Mouse (Mus musculus): Measurements from ENCODE around the gene Il9r. TPM values are rescaled to one million over a fixed set of nuclear protein-coding genes. Genes with fewer than 3 reads are reported as not detected.

Gene Il9r
- total RNA-seq (2015) (not detected in 2 replicates), total RNA-seq (2017) (not detected in 2 replicates)

DNA sequence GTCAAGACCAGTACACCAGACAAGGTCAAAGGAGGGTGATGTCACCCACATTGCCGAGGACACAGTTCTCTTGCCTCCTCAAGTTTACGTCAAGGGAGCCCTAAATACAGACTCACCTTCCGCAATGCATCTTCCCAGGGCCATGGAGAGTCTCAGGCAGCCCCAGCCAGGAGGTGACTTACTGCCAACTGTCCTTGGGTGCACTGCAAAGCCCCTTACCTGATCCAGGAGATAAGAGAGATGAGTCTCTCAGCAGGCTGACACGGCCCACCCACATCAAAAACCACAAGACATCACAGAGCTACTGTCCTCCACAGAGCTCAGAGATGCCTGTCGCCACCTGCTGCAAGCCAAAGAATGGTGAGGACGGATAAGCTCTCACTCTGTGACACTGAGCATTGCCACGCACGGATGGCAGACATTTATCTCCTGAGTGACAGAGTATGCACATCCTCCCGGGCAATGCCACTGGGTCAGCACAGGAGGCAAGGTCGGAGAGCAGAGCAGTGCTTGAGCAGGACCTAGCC lies at the start of gene Il9r:
Il9r (minus strand) TSS at position 205 of the 527 bp plus-strand sequence.
- no peak for ATAC-seq (ENCODE audit: poor library complexity, severe bottlenecking)

DNA sequence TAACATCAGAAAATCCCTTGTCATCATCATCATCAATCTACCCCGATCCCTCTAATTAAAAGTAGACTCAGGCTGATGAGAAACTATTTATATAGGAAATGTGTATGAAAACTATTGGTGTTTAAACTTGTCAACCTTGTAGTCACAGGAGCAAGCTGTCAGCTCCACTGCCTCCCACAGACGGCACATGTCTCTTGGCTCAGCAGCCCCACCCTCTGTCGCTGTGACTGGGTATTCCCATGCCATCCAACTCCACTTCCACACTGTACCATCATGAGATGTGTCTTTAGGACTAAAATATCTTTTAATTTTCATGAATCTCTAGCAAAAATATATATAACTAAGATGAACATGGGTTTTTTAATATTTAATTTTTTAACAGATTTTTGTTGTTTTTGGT lies 48.3 kb upstream of the Il9r start:
- ATAC-seq (ENCODE audit: poor library complexity, severe bottlenecking): no peak

DNA sequence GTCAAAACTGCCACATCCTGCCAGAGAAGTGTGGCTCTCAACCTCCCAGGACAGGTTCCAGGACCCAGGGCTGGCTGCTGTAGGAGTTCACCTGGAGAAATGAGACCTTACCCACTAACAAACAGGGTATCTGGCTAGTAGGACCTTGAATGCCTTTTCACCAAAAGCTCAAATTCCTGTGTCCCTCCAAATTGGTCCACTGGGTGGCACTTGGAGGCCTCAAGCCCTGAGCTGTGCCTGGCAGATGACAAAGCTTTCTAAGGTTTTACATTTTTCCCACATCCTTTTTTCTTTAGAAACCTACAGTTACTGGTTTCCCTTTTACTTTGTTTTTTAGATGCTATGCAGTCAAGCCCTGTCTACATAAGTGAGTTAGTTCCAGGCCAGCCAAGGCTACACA lies 47.0 kb upstream of the Il9r start:
- ATAC-seq (ENCODE audit: poor library complexity, severe bottlenecking): peak; percentile 53

DNA sequence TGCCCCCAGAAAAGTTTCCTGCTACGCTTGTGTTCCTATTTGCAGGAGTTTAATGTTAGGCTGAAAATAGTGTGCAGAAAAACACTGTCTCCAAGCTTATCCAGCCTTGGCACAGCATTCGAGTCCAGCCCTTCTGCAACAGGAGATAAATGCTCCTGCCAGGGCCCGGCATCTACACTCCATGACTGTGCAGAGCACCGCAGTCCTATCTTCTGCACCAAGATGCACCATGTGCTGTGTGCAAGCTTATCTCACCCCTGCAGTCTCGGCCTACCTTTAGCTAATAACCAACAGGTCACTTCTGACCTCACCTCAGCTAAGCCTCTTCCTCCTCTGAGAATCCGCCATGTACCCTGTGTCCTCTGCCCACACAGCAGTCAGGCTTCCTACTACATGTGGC lies 45.5 kb upstream of the Il9r start:
- peak; percentile 45 for ATAC-seq (ENCODE audit: poor library complexity, severe bottlenecking)

DNA sequence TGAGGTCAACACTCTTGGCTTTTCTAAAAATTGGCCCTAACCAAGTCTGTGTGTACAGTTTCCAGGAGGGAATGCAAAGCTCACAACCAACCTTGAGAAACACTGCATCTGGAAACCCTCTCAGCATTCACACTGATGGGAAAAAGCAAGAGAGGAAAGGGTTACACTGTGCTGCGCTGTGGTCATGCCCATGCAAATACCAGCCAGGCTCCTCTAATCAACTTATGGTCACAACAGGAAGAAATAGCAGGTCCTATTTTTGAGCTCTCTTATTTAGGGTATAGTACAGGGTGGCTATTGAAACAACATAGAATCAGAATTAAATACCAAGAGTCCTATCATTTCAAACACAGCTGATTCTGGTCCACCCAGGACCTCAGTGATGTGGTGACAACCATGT lies 44.5 kb upstream of the Il9r start:
- ATAC-seq (ENCODE audit: poor library complexity, severe bottlenecking): no peak

DNA sequence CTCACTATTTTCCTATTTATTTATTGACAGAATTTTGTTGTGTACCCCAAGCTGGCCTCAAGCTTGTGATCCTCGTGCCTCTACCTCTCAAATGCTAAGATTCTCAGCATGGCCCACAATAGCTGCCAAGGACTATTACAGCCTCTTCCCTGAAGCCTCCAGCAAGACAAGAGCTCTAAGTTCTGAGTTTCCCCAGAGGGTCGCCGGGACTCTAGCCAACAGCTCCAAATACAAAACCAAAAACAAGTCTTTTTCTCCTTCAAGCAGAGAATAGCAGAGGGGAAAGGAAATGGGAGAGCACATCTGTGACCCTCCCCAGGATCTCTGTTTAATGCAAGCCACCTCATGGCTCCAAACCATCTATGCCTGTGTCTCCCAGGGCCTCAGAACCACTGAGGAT lies 44.0 kb upstream of the Il9r start:
- no peak for ATAC-seq (ENCODE audit: poor library complexity, severe bottlenecking)

DNA sequence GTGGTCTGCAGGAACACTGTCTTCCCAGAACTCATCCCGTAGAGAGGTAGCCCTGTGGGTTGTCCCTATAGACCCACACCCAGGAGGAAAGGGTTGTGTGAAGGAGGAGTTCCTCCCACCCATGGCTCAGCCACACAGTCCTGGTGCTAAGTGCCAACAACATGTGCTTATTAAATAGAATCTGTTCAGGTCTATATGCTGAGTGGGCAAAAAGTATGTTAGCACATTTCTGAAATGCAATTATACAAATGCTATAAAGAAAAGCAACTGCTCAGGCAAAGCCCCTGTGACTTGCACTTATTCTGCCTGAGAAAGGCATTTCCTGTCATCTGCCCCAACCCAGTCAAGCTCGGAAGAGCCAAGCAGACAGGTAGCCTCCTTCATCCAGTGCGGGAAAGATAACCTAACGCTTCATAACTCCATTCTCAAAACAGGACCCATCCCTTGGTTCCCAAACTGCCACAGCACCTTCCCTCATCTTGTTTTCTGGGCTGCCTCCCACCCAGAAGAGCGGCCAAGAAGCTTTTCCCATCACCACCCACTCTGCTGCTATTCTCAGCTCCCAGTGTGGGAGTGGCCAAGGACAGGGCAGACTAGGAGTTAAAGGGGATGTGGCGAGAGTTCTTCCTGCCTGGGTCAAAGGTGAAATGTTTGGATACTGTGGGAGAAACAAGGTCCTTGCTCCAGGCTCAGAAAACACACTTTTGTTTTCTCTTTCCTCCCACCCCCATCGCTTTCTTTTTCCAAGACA lies 43.3 kb upstream of the Il9r start:
- ATAC-seq (ENCODE audit: poor library complexity, severe bottlenecking): no peak

DNA sequence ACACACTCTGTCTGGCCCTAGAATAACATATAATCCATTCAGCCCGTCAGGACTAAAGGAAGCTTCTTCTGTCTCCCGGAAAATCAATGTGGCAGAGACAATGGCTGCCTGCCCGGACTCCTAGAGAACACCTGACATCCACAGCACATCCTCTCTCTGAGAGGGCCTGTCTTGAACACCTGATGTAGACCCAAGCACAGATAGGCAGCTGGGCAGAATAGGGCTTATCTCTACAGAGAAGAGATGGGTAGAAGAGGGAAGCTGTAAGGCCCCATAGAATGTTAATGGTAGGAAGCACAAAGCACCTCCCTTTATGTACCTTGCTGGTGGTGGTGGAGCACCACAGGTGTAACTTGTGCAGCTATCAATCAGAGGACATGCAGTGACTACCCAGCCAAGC lies 42.1 kb upstream of the Il9r start:
- ATAC-seq (ENCODE audit: poor library complexity, severe bottlenecking): no peak

DNA sequence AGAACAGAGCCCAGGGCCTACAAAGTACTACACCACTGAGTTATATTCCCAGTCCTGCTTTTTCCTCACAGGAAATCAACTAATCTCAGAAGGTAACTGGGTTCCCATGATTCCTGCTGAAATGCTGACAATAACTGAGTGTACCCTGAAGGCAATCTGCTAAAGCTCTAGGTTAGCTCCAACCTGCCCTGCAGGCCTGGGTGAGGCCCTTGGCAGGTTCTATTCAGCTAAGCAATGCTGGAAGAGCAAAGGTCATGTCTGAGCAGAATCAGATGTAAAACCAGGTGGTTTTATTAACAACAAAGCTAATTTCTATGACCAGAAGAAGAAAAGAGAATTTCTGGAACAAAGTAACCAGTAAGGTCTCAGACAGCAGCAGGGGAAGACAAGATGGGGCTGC lies 41.3 kb upstream of the Il9r start:
- ATAC-seq (ENCODE audit: poor library complexity, severe bottlenecking): no peak

DNA sequence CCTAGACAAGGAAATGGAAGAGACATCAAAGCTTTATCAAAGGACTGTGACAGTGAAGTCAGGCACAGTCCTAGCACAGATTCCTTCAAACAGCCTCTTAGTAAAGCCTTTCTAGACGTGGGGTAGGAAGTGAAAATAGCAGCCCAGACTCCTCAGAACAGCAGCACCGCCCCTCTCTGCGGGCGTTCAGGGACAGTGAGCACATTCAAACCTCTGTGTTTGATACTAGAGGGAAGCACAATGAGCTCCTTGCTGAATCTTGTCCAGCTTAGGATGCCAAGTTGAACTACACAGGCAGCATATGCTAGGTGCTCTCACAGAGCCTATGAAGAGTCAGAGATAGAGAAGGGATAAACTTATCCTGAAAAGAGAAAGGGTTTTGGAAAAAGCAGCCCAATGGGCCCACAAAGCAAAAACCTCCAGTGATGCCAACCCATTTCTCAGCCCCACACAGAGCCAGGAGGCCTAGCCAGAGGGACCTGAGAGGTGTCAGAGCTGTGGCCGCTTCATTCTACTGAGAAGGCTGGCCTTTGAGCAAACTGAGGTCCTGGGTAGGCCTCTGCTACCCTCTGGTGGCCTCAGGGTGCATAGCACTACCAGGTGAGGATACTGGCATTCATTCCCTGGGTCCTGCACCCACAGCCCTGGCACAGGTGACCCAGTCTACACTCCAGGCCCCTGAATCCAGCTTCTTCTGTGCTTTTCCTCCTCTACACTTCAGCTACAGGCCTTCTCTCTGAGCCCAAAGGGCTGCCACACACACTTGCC lies 38.2 kb upstream of the Il9r start:
- peak; percentile 92 for ATAC-seq (ENCODE audit: poor library complexity, severe bottlenecking)

DNA sequence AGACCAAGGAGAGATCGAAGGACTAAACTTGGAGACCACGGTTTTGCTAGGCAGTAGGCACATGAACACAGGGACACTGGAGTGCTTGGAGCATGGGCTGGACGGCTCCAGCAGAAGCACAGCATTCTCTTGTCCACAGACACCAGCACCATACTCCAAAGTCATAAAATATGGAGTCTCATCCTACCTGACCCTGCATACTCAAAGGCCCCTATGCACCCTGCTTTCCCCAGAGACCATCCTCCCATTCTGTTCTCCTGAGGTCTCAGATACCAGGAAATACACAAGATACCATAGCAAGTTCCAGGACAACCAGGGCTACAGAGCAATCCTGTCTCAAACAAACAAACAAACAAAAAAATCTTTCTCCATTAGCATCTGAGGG lies 37.3 kb upstream of the Il9r start:
- no peak for ATAC-seq (ENCODE audit: poor library complexity, severe bottlenecking)

DNA sequence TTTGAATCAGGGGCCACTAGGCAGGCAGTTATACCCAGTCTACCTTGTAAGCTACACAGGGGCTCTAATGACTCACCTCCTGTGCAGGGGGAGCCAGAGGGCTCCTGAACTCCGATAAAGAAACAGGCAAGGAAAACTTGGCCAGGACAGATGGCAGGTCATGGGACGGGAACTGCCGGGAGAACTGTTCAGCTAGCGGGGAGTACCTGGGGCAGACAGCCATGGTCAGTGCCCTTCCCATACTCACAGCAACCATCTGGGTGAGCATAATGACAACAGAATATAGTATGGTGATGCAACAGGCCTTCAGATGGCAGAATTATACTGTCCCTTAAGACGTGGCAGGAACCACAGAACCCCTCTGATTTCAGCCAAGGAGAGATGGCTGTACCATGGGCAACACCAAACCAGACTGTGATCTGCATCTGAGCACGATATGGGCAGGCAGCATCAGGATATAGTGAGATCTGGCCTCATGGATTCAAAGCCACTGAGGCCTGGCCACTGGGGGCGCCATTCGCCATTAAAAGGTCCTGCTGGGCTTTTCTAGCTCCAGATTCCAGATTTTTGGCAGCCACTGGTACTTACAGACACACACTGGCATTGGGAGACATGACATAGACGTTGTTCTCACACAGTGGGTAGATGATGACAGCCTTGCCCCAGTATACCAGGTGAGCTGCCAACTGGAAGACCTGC lies 36.8 kb upstream of the Il9r start:
- no peak for ATAC-seq (ENCODE audit: poor library complexity, severe bottlenecking)

DNA sequence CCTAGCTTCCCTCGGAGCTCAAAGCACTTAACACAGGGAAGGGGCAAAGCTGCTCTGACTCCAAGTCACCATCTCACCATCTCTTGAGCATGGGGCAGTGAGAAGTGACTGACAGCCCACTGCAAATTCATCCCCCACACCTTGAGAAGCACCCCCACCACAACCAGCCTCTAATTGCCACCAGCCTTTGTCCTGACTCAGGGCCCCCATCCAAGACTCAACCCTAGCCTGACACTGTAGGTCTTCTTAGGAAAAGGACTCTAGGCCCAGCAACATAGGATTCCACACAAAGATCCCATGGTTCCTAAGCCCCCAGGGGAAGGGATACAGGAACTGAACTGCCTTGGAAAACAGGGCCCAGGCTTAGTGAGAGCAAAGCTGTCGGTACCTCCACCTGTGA lies 36.1 kb upstream of the Il9r start:
- ATAC-seq (ENCODE audit: poor library complexity, severe bottlenecking): no peak

DNA sequence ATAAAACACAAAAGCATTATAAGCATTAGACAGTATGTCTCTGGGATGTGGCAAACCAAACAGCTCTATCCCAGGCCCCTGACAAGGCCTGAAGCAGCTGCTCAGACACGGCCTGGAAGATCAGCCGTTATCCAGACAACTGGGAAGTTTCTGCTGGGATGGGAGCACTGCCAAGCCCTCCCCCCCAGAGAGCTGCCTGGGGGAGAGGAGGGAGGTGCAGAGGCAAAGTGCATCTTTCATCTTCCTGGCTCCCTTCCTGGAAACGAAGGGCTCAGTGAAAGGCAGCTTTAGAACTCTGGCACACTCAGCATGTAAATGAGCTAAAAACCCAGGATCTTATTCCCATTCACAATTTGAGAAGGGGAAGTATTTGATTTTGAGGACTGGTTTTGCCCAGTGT lies 35.6 kb upstream of the Il9r start:
- no peak for ATAC-seq (ENCODE audit: poor library complexity, severe bottlenecking)

DNA sequence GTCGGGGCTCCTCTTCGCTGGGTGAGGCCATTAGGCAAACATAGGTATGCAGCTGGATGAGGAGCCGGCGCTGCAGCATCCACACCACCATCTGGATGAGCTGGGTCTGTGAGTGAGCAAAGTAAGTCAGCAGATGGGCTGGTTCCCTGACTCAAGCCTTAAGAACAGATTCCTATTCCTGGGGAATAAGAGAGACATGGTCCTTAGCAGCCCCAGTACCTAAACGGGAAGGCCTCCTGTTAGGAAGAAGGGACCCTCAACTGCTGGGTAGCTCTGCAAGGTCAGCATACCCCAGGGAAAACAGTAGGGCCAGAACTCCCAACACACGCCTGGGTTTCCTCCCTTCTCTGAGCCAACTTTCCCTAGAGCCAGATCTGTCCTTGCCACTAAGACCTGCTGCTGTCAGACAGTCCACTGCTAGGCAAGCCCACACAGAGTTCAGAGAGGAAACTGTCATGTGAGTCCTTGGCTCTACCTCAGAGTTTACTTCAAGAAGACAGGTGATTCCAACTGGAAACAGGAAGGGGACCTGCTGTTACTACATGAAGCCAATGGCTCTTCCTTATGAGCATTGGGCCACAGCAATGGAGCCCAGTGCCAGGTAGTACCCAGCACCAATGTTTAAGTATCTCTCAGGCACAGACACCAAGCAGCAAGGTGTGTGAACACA lies 34.9 kb upstream of the Il9r start:
- no peak for ATAC-seq (ENCODE audit: poor library complexity, severe bottlenecking)

DNA sequence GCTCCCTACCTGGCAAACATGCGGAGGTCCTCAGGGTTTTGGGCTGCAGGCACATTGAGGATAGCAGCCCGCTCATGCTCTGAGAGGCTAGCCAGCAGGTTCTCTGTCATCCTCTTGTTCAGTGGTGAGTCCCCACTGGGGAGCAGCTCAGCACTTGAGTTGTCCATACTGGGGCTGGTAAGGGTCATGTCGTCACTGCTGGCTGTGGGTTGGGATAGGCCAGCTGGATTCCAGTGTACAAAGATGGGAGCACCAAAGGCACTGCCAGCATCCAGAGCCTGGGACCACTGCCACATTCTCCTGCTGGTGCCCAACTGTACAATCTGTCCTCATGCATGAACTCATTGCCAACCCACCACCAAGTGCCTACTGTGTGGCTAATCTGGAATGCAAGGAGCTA lies 33.8 kb upstream of the Il9r start:
- no peak for ATAC-seq (ENCODE audit: poor library complexity, severe bottlenecking)

DNA sequence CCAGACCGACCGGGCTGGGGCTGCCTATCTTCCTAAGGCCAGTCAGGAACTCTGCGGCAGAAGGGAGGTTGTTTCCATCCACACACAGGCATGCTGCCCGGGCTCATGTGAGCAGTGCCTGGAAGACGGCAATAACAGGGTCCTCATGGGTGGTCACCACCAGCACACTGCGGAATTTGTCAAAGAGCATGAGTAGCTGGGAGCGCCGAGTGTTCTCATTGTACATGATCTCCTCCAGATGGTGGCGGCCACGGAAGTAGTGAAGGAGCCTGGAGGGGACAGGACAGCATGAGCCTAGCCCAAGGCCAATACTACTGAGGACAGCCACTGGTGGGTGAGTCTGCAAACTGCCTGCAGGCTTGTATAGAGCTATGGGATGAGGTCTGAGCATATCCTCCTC lies 32.8 kb upstream of the Il9r start:
- ATAC-seq (ENCODE audit: poor library complexity, severe bottlenecking): no peak

DNA sequence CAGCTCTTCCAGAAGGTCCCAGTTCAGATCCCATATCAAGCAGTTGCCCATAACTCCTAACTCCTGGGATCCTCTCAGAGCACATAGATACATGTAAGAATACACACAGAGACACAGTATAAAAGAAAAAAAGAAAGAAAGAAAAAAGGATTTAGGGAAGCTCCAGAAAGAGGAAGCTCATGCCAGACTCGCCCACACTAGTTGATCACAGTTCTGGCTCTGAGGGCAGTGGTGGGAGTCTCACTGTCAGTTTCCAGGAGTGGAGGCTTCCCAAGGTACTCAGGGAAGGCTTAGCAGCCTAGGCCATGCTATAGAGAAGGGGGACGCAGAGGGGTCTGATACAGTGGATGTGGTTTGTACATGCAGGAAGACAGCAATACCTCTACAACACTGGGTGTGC lies 31.0 kb upstream of the Il9r start:
- ATAC-seq (ENCODE audit: poor library complexity, severe bottlenecking): no peak

DNA sequence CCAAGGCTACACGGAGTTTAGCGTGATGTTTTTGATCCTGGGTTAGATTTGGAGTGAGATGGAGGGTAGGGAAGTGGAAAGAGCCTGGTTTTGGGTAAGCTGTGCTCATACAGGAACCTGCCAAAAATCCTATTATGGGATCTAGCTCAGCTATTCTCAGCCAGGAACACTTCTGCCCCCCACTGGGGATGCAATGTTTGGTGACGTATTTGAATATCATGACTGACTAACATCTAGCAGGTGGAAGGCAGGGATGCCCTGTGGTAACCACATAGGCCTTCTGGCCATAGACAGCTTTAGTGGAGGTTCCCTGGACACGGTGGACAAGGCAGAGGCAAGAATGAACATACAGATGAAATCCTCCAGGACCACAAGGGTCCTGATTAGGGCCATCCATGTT lies 30.1 kb upstream of the Il9r start:
- no peak for ATAC-seq (ENCODE audit: poor library complexity, severe bottlenecking)

DNA sequence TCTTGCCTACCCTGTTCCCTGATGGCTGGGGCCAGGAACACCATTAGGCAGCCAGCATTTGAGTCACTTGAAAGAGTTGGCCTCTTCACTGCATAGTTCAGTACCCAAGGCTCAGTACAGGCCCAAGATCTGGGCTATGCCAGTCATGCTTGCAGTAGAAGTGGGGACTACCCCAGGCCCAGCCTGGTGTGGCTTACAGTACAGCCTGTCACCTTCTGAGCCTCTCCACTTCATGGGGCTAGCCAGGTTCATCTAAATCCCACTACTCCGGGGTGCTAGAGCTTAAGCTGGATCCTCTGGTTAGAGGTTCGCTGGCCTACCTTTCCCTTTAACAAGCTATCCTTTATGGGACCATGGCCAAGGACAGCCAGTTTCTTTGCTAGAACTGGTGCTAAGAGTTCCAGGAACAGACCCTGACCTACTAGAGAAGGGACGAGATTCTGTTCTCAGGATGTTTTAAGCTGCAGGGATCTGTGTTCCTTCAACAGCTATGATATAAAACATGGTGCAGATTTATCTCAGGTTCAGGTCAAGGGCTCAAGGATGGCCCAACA lies 28.3 kb upstream of the Il9r start:
- no peak for ATAC-seq (ENCODE audit: poor library complexity, severe bottlenecking)

DNA sequence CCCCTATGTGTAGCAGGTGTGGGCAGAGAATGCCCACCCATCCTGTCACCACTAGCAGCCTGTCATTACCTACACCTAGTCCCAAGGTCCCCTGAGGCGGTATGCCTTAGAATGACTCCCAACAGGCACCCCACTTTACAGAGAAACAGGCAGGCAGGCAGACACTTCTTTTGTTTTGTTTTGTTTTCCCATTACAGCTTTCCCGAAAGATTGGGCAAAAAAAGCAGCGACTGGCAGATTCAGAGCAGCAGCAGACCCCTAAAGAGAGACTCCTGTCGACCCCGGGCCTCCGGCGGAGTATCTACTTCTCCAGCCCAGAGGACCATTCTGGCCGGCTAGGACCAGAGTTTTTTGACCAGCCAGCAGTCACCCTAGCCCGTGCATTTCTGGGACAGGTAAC lies 27.5 kb upstream of the Il9r start:
- no peak for ATAC-seq (ENCODE audit: poor library complexity, severe bottlenecking)

All from megakaryocyte, adult 5-6 weeks (primary cell).